Mouse (Mus musculus) adrenal gland, adult (tissue): Measurements from ENCODE around the gene Palld.

ENCODE experiments used
- DNase-seq, 2 experiments: peaks; one replicate each; pipeline ENCODE4 v3.0.0; 2022 to 2023; ENCODE audit warnings: low spot score in 1 of 2; ENCODE audit not compliant: inconsistent age in 2 of 2

Palld gene

DNA sequence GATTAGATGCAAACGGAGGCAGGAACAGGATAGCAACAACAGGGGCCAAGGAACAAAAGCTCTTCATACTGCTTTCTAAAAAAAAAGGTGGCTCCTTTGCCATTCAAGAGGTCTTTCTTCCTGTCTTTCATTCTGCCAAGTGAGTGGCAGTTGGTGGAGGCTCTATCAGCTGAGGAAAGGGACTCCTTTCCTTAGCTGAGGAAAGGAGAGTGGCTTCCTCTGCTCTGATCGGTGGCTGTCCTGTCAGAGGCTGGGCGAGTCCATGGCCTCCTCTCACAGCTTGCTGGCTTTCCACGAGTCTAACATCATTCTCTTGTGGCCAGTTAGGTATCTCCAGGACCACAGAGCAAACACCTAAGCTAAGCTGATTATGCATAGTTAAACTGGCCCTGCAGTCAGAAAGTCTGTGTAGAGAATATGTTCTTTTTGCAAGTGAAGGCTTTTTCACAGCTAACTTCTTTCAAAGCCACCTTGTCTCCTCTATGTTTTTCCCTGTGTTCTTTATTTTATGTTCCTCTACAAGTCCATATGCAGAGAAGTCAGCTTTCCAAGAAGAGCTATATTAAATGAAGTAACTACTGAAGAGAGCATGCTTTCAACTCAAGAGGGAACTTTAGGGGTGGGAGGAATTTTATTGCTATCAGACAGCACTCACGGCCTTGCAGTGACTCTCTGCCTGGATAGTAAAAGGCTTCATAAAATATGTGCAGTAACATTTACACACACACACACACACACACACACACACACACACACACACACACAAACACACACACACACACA, 171.0 kb downstream of the Palld start:
- no peak for DNase-seq

DNA sequence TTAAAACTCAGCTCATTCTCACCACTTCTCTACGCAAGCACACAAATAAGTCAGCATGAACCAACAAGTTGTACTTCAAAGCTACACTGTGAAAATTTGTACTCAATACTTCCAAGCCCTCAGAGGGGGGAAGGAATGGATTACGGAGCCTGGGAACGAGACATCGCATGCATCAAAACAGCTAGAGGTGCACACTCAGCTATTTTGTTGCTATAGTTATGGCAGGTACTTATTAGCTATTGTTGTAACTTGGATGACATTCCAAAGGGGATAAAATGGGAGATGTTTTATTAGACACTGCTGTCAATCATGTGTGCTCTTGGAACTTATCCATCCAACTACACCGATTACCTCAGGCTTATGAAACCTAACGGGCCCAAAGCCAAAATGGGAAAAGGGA, 171.8 kb downstream of the Palld start:
- no peak for DNase-seq

DNA sequence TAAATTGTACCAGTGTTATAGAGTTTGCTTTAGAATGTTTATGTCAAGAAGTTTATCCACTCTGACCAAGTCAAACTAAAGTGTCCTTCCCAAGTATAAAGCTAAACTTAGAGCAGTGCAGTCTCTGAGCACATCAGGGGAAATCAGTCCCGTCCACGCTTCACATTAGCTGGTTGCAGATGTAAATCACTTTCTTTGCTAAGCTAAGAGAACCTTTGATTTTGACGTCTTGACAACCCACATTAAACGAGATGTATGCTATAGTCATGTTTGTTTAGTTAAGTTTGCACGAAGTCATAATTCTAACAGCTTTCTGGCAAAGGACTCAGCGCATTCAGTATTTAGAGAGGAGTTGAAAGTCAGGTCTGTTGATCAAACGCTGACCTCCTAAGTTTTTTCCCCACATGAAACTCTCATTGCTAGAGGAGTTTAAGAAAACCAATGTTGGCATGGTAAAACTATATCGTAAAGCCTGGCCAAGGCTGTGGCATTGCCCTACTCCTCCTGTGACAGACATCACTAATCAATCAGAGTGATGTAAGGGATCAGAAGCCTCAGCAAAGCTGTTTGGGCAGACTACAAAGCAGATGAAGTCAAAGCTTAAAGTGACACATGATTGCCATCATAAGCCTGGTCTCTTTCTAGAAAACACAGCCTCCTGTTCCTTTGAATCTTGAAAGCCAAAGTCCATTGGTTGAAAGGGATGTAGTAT, 177.0 kb downstream of the Palld start:
- no peak for DNase-seq

DNA sequence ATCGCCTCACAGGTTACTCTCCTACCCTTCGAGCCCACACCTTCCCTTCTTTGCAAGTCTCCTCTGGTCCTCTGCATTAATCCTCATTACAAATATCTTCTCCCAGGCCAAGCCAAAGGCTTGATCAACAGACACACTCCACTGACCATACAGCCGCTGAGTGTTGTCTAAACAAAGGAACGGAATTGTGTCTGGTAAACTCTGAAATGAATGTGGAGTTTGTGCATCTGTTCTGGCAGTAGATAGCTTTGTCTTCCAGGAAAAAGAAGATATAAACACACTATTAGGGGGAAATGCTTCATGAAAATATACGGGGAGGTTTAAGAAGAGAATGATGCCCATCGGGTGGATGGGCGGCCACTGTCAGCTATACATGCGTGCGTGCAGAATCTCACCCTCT, 180.3 kb downstream of the Palld start:
- no peak for DNase-seq

DNA sequence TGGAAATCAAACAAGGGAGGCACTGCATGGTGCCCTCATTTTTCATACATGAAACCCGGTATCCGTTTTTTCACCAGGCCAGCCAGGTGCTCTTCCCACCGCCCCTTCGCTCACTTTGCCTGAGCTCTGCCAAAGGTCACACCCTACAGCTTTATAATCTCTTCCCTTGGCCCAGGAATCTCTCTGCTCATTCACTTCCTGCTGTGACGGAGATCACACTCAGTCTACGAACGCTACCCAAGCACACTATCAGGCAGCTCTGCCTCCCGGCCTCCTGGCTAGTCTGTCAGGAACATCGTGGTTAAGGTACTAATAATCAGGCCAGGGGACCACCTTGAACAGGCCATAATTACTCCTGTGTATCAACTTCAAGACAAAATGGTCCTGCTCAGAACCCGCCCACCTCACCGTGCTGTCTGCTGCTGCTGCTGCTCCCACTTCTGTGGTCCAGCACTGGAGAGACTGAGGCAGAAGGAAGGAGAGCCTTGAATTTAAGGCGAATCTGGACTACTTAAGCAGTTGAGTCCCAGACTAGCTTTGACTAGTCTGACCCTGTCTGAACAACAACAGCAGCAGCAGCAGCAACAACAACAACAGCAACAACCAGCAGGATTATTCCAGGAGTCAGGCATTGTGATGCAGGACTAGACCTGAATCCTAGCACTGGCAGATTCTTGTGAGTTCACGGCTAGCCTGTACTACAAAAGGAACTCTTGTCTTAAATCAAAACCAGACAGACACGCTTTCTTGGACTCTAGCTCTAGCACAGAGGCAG, 187.0 kb downstream of the Palld start:
- no peak for DNase-seq

DNA sequence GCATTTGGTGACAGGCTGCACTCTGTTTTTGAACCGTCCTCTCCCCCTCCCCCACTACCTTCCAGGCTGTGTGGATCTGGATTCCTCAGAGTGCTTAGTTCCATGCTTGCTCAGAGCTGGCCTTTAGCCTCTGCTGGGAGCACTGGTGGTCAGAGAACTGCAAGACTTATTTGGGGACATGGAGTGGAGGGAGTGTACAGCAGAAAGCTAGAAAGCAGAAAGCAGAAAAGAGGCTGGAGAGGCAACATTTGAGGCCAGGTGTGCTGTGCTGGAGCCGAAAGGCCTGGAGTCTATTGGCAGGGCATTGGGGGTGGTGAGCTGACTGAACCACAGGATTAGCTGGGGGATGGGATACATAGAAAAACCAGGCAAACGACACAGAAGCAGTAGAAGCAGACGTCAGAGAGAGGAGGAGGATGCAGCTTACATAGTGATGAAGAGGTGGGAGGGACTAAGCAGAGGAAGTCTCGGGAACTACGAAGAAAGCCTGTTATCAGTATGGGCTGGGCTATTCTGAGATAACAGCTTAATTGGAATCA, 188.1 kb downstream of the Palld start:
- DNase-seq: no peak

DNA sequence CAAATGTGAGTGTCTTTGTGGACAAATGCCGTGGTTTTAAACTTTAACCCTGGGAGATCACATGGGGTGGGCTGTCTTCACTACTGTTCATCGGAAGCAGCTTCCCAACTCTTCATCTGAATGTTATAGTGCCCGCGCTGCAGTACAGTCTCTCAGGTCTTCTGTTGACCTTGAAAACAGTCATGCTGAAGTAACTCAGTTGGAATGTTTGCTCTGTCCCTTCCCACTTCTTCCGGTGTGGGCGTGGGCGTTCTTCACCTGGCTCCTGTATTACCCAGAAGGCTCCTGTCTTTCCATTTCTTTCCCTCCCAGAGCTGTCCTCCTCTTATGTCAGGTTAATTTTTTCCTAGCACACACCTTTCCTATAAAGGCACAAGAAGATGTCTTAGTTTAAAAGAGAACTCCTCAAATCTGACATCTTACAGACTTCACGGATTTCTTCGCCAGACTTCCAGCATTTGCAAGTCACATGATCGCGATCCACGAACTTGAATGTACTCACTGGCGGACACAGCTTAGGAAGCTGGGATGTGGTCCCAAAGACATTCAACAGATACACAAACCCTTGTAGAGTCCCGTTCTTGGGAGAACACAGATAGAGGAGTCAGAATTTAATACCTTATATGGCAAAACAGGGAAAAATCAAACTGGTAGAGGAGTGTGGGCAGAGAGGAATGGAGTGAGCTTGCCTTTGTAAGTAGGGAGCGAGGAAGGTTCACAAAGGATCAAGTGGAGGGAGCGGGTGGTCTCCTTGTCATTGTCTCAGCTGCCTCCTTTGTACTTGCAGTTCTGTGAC, 189.1 kb downstream of the Palld start:
- DNase-seq: no peak

DNA sequence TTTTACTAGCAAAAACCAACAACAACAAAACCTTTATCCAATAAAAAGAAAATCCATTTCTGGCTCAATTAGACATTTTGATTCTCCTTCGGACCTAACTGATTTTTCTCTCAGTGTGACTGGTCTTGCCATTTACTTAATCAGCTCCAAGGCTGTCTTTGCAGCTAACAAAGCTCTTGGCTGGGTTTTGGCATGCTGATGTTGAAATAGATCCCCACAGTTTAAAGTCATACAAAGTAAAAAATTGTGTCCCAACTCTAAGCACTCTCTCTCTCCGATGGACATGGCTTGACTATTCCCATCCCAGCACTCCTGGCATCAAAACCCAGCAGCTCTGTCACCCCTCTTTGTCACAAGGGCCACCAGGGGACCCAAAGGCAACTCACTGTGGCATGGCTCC, 190.1 kb downstream of the Palld start:
- peak in 1 of 2 experiments; percentile 32 for DNase-seq

DNA sequence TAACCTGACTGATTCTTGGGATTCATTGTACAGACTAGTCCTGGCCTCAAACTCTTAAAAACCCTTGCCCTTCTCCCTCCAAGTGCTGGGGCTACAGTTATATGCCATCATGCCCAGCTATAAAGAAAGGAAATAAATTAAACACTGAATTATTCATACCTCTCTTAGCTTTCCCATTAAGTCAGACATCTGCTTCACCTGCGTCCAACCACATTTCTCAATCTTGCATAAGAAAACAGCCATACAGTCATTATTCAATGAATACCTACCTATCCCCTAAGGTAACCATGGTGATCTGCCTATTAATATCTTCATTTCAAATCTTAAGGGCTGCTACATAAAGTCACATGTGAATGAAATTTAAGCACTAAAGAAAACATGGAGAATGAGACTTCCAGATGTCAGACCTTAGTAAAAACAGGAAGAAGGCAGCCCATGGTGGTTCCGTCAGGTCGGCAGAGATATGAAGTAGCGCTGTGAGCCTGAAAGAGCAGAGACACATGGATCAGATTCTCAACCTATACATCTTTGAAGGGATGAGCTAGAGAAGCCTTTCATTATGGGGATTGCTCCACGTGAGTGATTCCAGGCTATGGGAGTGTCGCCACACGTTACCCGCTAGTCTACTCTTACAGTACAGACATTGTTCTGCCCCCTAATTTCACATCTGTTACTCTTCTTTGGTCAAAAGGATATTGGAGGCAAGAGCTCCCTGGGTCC, 193.7 kb downstream of the Palld start:
- no peak for DNase-seq

DNA sequence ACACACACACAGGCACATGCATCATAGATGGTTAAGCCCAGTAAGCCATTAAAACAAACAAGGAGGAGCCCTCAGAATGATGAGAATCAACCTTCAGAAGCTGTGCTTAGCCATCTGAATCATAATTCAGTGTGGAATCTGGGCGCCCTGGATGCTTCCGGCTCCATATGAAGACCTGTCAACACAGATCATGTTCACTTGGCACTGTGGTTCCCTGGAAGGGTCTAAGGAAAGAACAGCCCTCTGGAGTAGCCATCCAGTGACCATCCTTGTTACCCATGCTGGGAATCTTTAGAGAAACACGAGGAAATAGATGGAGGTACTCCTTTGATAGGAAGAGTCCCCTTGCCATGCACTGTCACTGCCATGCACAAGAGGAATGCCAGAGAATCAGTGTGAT, 197.0 kb downstream of the Palld start:
- DNase-seq: no peak

DNA sequence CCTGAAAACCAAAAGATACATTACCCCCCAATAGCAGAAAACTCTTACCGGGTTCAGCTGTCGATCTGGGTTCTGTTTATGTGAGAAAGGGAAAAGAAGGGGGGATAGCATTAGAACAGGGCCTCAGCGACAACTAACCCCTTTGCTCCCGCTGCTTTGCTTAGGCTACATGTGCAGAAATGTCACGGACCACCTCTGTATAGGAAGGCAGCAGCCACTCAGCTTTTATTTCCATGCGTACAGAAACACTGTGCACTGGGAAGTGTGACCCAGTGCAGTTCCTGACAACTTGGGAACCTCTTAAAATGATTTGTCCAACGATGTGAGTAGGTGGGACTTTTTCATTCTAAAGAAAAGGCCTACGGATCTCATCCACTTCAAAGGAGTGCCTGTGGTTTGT, 200.4 kb downstream of the Palld start:
- DNase-seq: no peak

DNA sequence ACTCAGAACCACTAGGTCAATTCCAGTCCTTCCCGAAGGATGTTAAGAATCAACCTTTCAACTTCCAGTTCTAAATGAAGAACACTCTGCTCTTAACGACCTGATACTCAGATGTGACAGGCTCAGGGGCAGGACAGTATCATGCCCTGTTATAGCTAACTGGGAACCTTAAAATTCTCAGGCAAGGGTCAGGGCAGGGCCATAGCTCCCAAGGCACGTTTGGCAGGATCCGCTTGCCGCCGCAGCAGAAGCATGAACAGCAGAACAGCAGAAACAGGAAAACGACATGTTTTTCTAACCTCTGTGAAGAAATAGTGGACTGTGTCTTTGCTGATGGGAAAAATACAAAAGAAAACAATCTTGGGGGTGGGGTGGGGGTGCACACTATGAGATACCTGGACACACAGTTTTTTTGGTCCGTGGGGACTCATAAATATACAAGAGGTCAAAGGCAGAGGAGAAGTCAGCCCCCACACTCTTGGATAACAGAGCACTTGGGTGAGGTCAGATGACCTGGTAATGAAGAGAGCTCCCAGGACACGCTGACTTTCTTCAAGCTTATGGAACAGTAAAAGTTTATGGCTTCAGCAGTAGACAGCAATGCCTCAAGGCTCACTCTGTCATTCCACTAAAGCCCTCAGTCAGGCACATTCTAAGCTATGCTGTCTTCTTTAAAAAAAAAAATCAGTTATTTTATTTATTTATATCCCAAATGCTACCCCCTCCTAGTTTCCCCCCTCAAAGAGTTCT, 201.4 kb downstream of the Palld start:
- DNase-seq: peak in 1 of 2 experiments; percentile 24

DNA sequence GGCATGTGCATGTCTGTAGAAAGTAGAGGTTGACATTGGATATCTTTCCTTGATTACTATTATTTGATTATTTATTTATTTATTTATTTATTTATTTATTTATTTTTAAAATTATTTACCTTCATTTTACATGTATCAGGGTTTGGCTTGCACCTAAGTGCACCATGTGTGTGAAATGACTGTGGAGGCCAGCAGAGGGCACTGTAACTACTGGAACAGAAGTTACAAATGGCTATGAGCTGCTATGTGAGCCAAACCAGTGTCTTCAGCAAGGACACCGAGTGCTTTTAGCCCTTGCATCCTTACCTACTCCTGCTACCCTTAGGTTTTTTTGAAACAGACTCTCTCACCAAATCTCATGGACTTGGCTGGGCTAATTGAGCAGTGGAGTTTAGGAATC, 202.2 kb downstream of the Palld start:
- DNase-seq: peak in 1 of 2 experiments; percentile 42

DNA sequence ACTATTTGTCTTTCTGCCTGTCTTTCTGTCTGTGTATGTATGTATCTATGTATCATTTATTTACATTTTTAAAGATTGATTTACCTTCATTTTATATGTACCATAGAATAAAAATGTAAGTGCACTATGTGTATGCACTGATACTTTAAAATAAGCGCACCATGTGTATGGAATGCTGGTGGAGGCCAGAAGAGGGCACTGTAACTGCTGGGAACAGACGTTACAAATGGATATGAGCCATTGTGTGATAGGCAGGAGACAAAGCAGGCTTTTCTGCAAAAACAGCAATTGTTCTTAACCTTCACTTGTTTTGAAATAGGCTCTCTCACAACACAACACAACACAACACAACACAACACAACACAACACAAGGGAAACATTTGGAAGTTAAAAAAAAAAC, 203.5 kb downstream of the Palld start:
- no peak for DNase-seq

DNA sequence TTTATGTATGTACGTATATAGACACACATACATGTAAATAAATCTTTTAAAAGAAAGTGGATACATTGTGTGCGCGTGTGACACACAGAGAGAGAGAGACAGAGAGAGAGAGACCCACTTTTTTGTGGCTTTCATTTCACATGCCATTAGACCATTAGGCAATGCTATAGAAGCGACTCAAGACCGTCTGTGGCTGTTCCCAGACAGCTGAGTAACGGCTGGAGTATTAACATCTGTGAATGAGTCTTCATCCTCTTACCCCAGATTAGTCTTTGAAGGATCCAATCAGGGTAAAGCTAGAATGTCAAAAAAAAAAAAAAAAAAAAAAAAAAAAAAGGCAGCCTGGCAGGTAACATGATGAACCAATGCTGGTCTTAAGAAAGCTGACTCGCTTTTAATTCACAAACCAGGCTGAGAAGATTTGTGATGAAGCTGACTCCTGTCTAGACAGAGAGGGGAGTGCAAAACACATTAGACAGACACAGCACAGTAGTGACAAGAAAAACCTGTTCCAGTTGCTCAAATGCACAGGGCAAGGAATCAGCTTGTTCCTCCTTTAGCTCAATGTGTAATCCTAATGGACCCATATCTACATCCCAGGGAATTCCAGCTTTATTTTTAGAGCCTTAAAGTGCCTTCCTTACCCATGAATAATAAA, 204.6 kb downstream of the Palld start:
- no peak for DNase-seq

DNA sequence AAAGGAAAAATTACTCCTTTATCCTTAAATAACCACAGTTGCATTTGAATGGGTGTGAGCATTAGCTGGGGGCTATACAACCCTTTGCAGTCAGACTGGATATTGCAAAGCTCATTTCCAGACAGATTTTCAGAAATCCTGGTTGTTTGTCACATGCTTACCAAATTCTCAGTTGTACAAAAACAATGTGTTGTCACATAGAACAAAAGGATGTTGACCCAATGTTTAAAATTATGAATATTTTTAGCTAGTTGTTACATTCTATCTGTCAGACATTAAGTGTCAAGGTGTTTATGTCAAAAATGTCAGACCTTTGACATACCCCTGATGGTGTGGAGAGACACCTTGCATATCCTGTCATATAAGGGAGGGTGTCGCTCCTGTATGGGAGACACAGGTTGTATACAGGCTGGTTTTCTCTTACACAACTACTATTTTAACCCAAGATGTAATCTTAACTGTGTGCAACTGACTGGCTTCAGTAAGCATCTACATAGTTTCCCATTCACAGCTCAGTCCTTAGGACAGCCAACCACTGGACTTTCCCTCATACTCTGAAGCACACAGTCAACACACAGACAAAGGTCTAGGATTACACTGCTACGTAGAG, 205.5 kb downstream of the Palld start:
- DNase-seq: no peak

DNA sequence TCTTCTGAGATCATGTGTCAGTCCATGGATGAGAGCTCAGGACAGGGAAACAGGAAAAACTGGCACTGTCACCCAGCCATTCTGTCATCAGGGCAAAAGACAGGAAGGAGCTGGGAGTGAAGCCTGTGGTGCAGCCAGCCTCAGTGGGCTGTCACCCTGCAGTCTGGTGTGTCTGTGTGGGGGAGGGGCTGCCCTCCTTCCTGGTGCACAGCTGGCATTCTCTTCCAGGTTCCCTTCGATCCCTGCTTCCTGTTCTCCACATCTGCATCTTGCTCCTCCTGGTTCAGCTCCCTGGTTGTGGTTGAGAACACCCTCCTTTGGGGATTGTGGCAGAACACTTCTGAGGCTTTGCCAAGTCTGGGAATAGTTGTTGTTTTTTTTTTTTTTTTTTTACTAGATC, 207.1 kb downstream of the Palld start:
- DNase-seq: no peak

DNA sequence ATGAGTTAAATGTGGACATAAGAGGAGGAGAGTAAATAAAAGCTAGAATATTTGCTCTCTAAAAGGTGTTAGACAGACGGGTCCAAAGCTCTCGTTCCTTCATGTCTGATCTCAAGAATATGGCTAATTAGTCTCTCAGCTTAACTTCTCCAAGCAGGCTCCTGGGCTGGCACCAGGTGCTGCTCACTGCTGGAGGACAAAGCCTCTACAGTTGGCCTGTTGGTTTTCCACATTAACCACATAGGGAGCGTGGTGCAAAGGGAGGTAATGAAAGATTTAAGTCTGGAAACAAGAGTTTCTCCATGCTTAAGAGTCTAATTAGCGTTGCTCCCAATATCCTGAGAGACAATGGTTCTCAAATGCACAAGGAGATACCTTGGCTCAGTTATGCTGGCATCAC, 209.6 kb downstream of the Palld start:
- DNase-seq: no peak

DNA sequence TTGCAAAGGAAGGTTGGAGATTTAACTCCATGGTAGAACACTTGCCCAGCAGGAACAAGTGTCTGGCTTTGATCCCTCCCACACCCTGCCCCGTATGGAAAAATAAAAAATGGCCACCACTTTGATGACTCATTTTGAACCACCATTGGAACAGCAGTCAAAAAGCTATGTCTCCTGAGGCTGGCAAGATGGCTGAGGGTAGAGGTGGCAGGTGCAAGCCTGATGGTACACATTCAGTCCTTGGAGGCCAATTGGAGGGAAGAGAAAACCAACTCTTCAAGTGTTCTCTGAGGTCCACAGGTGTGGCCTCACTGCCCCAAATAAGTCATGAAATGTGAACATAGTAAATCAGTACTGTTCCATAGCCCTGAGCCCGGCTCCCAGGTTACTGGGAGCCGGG, 210.4 kb downstream of the Palld start:
- DNase-seq: no peak
